Mouse (Mus musculus) MEL (cell line): Measurements from ENCODE around the gene Gm37240.
A peak's percentile ranks its signal among the peaks of the same experiment; 100 is the strongest.

Source experiments
- CTCF ChIP-seq, 3 experiments: IDR thresholded peaks in 2 of 3; conservative IDR thresholded peaks in 1 of 3; 2 replicates each; pipeline ENCODE4 v1.5.1; 2011 to 2012; ENCODE audit warnings: low read length in 3 of 3, low read depth in 2 of 3, mild to moderate bottlenecking in 2 of 3, improper control_type of control experiment in 1 of 3, inconsistent platforms in 1 of 3, mixed read lengths in 1 of 3, moderate library complexity in 1 of 3; ENCODE audit not compliant: control insufficient read depth in 1 of 3, insufficient read depth in 1 of 3, poor library complexity in 1 of 3, severe bottlenecking in 1 of 3
- E2F4 ChIP-seq: IDR thresholded peaks from 2 replicates; pipeline ENCODE4 v1.6.1; 2011; ENCODE audit warnings: low read depth, low read length, improper control_type of control experiment, borderline replicate concordance
- EP300 ChIP-seq, 2 experiments: IDR thresholded peaks; 2 replicates each; pipeline ENCODE4 v1.6.1; 2011; ENCODE audit warnings: improper control_type of control experiment in 2 of 2, low read length in 2 of 2, low read depth in 1 of 2, mild to moderate bottlenecking in 1 of 2
- HCFC1 ChIP-seq: IDR thresholded peaks from 2 replicates; pipeline ENCODE4 v1.6.1; 2012; ENCODE audit warnings: low read depth, mild to moderate bottlenecking, inconsistent platforms, low read length, improper control_type of control experiment, moderate library complexity
- KAT2A ChIP-seq: conservative IDR thresholded peaks from 2 replicates; pipeline ENCODE4 v1.6.1; 2012; ENCODE audit warnings: low read depth, low read length, improper control_type of control experiment, inconsistent platforms
- MYB ChIP-seq: IDR thresholded peaks from 2 replicates; pipeline ENCODE4 v1.6.1; 2011; ENCODE audit warnings: mild to moderate bottlenecking, low read depth, low read length, improper control_type of control experiment
- SMC3 ChIP-seq: IDR thresholded peaks from 2 replicates; pipeline ENCODE4 v1.6.1; 2011; ENCODE audit warnings: low read depth, low read length, improper control_type of control experiment
- TAL1 ChIP-seq: IDR thresholded peaks from 2 replicates; pipeline ENCODE4 v1.6.1; 2012; ENCODE audit warnings: mild to moderate bottlenecking, inconsistent platforms, low read length, moderate library complexity, mixed read lengths
- UBTF ChIP-seq: IDR thresholded peaks from 2 replicates; pipeline ENCODE4 v1.6.1; 2012; ENCODE audit warnings: low read depth, mild to moderate bottlenecking, inconsistent platforms, low read length, improper control_type of control experiment, moderate library complexity, borderline replicate concordance; ENCODE audit not compliant: insufficient read depth
- USF1 ChIP-seq: IDR thresholded peaks from 2 replicates; pipeline ENCODE4 v1.6.1; 2014; ENCODE audit warnings: low read depth, mild to moderate bottlenecking, inconsistent platforms, low read length, improper control_type of control experiment, moderate library complexity

DNA sequence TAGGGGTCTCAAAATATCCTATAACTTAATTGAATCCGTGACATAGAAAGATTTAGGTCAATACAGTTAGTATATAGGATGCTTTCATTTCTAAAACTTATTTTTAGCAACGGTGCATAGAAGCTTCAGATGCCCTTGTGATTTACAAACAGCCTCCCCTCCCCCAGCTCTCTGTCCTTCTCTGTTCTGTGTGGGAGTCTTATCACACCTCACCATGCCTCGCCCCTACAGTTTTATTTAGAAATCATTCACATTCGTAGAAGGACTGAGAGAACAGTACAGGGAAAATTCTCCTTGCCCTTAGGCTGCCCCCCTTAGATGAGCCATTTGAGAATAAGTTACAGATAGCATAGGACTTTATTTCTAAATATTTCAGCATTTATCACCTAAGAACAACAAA, 295.3 kb downstream of the Gm37240 start:
- no peak for TF ChIP-seq E2F4
- no peak for TF ChIP-seq CTCF (IDR thresholded peaks at IDR 0.05 in 2 of 3, conservative IDR thresholded peaks at IDR 0.05 in 1 of 3; ENCODE audit: control insufficient read depth in 1 of 3, insufficient read depth in 1 of 3, low read depth in 2 of 3, low read length in 3 of 3, poor library complexity in 1 of 3, severe bottlenecking in 1 of 3)
- no peak for TF ChIP-seq USF1
- TF ChIP-seq SMC3: no peak
- no peak for TF ChIP-seq HCFC1
- peak; percentile 76 for TF ChIP-seq TAL1
- no peak for TF ChIP-seq UBTF
- peak; percentile 78 to 87 for TF ChIP-seq EP300 (IDR thresholded peaks at IDR 0.05; ENCODE audit: low read depth in 1 of 2, low read length in 2 of 2)
- no peak for TF ChIP-seq MYB
- no peak for TF ChIP-seq KAT2A
